Mouse (Mus musculus): Measurements from ENCODE around the gene Actl6b. TPM values are rescaled to one million over a fixed set of nuclear protein-coding genes. Genes with fewer than 3 reads are reported as not detected.

The Actl6b gene
- polyA plus RNA-seq (2015; fragmentation: Nextera tagmentation; extraction: Ambion mirVana): 0.05 TPM in 1 of 2 replicates, not detected in the other

- Histone ChIP-seq H3K4me3 (ENCODE audit: low read depth, low read length) (no peak within 1 kb of the TSS), H3K4me2 (ENCODE audit: low read depth, low read length) (peak within 1 kb of the TSS; percentile 30), H3K9me3 (replicated peaks; ENCODE audit: control insufficient read depth, low read length) (no peaks in the 10 kb centered on the region), H3K9ac (ENCODE audit: low read depth, low read length) (no peak within 1 kb of the TSS), H3K36me3 (ENCODE audit: control insufficient read depth, insufficient read depth) (no peaks in the 10 kb centered on the region), H3K4me1 (ENCODE audit: control insufficient read depth, low read depth, low read length) (peaks cover 2% of the 10 kb centered on the region; the same call in 1 of the 2 replicates), H3K27ac (ENCODE audit: low read length) (no peak within 1 kb of the TSS), H3K27me3 (ENCODE audit: control insufficient read depth, insufficient read depth, low read depth, low read length) (peaks cover 11% of the 10 kb centered on the region)
- ATAC-seq (ENCODE audit: low read depth): peak; percentile 66
- 1% methylated on average over 37 of the region's 37 CpGs for whole genome bisulfite sequencing (ENCODE audit: insufficient replicate concordance)
Observed at GRCm38 (mm10) chr5:137553411-137553837, at the start of gene Actl6b. Gene Actl6b (plus strand): TSS chr5:137553517.

- Histone ChIP-seq H3K4me2 (ENCODE audit: low read depth, low read length) (no peak overlapping the region), H3K4me3 (ENCODE audit: low read depth, low read length) (no peak overlapping the region), H3K27ac (ENCODE audit: low read length) (no peak overlapping the region), H3K4me1 (ENCODE audit: control insufficient read depth, low read depth, low read length) (peaks cover 18% of the 10 kb centered on the region), H3K9ac (ENCODE audit: low read depth, low read length) (no peak overlapping the region), H3K27me3 (ENCODE audit: control insufficient read depth, insufficient read depth, low read depth, low read length) (no peaks in the 10 kb centered on the region), H3K36me3 (ENCODE audit: control insufficient read depth, insufficient read depth) (no peaks in the 10 kb centered on the region), H3K9me3 (replicated peaks; ENCODE audit: control insufficient read depth, low read length) (no peaks in the 10 kb centered on the region)
- ATAC-seq (ENCODE audit: low read depth): no peak
- WGBS (ENCODE audit: insufficient replicate concordance): 67% methylated on average over 6 of the region's 6 CpGs
Observed at GRCm38 (mm10) chr5:137504041-137504440, 49.3 kb upstream of the Actl6b start.

DNA sequence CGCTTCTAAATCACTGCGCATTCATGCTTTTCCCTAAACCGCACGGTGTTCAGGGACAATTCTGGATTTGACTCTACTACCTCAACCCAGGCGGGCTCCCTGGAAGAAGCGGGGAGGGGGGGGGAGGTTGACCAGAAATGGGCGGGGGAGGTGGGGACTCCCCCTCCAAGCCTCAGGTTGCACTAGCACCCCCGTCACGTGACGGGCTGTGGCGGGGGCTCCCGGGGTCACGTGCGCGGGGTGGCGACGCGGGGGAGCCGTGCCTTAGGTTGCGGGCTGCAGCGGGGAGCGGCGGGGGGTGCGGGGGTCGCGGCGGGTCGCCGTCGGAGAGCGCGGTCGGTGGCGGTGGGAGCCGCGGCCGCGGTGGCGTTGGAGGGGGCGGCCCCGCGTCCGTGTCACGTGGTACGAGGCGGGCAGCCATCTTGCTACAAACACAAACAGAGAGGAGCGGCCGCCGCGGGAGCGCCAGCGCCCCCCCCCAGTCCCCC is 43.3 kb upstream of the Actl6b start:
- Histone ChIP-seq H3K4me3 (ENCODE audit: low read depth, low read length) (peak overlapping the region; percentile 90), H3K36me3 (ENCODE audit: control insufficient read depth, insufficient read depth) (no peaks in the 10 kb centered on the region), H3K27me3 (ENCODE audit: control insufficient read depth, insufficient read depth, low read depth, low read length) (no peaks in the 10 kb centered on the region), H3K4me1 (ENCODE audit: control insufficient read depth, low read depth, low read length) (peaks cover 29% of the 10 kb centered on the region), H3K9me3 (replicated peaks; ENCODE audit: control insufficient read depth, low read length) (no peaks in the 10 kb centered on the region), H3K4me2 (ENCODE audit: low read depth, low read length) (peak overlapping the region; percentile 89), H3K9ac (ENCODE audit: low read depth, low read length) (peak overlapping the region; percentile 93), H3K27ac (ENCODE audit: low read length) (peak overlapping the region; percentile 67)
- 3% methylated on average over 47 of the region's 52 CpGs for WGBS (ENCODE audit: insufficient replicate concordance)
- peak; percentile 75 for ATAC-seq (ENCODE audit: low read depth)

- Histone ChIP-seq H3K27ac (ENCODE audit: low read length) (peak overlapping the region; percentile 67), H3K4me2 (ENCODE audit: low read depth, low read length) (peak overlapping the region; percentile 89), H3K27me3 (ENCODE audit: control insufficient read depth, insufficient read depth, low read depth, low read length) (no peaks in the 10 kb centered on the region), H3K4me1 (ENCODE audit: control insufficient read depth, low read depth, low read length) (peaks cover 29% of the 10 kb centered on the region), H3K4me3 (ENCODE audit: low read depth, low read length) (peak overlapping the region; percentile 90), H3K36me3 (ENCODE audit: control insufficient read depth, insufficient read depth) (no peaks in the 10 kb centered on the region), H3K9ac (ENCODE audit: low read depth, low read length) (peak overlapping the region; percentile 93), H3K9me3 (replicated peaks; ENCODE audit: control insufficient read depth, low read length) (no peaks in the 10 kb centered on the region)
- ATAC-seq (ENCODE audit: low read depth): peak; percentile 68
- WGBS (ENCODE audit: insufficient replicate concordance): under 1% methylated on average over 39 of the region's 83 CpGs
Observed at GRCm38 (mm10) chr5:137510573-137511390, 42.5 kb upstream of the Actl6b start.

DNA sequence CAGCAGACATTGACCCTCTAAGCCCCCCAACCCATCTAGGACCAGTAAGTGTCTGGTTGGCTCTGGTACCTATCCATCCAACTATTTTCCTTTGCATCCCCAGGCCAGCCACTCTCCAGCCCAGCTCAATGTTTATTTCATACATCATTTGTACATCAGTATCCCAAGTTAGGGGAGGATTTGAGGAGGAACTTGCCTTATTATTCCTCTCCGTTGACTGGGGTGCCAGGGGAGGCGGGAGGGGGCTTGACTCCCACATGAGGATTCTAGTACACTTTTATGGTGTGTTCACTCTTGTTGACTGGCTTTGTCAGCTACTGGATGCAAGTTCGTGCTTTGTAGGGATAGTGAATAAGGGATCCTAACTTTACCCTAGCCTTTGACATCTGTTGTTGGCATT is 41.6 kb upstream of the Actl6b start:
- 77% methylated on average over 3 of the region's 3 CpGs for WGBS (ENCODE audit: insufficient replicate concordance)
- Histone ChIP-seq H3K27ac (ENCODE audit: low read length) (no peak overlapping the region), H3K36me3 (ENCODE audit: control insufficient read depth, insufficient read depth) (no peaks in the 10 kb centered on the region), H3K4me1 (ENCODE audit: control insufficient read depth, low read depth, low read length) (peaks cover 32% of the 10 kb centered on the region), H3K9ac (ENCODE audit: low read depth, low read length) (peak overlapping the region; percentile 93; the same call in 1 of the 2 replicates), H3K27me3 (ENCODE audit: control insufficient read depth, insufficient read depth, low read depth, low read length) (no peaks in the 10 kb centered on the region), H3K9me3 (replicated peaks; ENCODE audit: control insufficient read depth, low read length) (no peaks in the 10 kb centered on the region), H3K4me2 (ENCODE audit: low read depth, low read length) (peak overlapping the region; percentile 89), H3K4me3 (ENCODE audit: low read depth, low read length) (peak overlapping the region; percentile 90)
- no peak for ATAC-seq (ENCODE audit: low read depth)

DNA sequence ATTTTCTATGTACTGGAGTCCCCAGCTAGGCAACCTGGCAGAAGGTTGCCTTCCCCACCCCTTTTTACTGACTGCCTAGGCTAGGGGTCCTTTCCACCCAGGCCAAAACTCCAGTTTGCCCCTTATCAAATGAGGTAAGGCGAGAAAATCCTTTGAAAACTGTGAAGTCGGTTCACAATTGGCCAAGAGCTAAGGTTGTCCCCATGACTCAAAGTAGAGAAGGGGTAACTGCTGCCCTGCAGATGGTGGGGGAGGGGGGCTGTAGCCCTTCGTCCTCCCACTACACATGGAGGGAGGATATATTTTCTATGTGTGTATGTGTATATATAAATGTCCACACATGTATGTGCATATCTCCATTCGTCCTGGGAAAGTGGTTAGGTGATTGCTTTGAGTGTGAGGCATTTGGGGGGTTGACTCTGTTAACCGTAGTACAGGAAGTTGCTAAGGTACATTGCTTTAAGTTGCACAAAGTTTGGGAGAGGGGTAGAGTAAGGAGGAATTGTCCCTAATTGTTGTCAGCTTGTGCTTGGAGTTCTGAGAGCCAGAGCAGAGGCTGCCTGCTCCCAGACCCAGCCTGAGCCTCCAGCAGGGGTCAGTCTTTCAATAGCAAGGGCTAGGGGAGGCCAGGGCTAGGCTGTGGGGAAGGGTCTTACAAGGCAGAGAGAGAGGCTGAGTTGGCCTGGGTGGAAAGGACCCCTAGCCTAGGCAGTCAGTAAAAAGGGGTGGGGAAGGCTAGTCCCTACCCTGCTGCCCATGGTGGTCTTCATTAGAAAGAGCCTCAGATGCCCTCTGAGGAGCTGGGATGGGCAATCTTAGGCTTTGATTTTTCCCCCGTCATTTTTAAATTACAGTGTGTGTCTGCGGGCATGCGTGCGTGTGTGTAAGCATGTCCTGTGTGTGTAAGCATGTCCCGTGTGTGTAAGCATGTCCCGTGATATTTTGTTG is 40.2 kb upstream of the Actl6b start:
- no peak overlapping the region for H3K4me2 ChIP-seq (ENCODE audit: low read depth, low read length)
- H3K4me3 ChIP-seq (ENCODE audit: low read depth, low read length): no peak overlapping the region
- H3K36me3 ChIP-seq (ENCODE audit: control insufficient read depth, insufficient read depth): no peaks in the 10 kb centered on the region
- H3K9me3 ChIP-seq (replicated peaks; ENCODE audit: control insufficient read depth, low read length): no peaks in the 10 kb centered on the region
- WGBS (ENCODE audit: insufficient replicate concordance): 74% methylated on average over 11 of the region's 11 CpGs
- H3K9ac ChIP-seq (ENCODE audit: low read depth, low read length): no peak overlapping the region
- H3K4me1 ChIP-seq (ENCODE audit: control insufficient read depth, low read depth, low read length): peaks cover 32% of the 10 kb centered on the region
- no peaks in the 10 kb centered on the region for H3K27me3 ChIP-seq (ENCODE audit: control insufficient read depth, insufficient read depth, low read depth, low read length)
- no peak for ATAC-seq (ENCODE audit: low read depth)
- no peak overlapping the region for H3K27ac ChIP-seq (ENCODE audit: low read length)

DNA sequence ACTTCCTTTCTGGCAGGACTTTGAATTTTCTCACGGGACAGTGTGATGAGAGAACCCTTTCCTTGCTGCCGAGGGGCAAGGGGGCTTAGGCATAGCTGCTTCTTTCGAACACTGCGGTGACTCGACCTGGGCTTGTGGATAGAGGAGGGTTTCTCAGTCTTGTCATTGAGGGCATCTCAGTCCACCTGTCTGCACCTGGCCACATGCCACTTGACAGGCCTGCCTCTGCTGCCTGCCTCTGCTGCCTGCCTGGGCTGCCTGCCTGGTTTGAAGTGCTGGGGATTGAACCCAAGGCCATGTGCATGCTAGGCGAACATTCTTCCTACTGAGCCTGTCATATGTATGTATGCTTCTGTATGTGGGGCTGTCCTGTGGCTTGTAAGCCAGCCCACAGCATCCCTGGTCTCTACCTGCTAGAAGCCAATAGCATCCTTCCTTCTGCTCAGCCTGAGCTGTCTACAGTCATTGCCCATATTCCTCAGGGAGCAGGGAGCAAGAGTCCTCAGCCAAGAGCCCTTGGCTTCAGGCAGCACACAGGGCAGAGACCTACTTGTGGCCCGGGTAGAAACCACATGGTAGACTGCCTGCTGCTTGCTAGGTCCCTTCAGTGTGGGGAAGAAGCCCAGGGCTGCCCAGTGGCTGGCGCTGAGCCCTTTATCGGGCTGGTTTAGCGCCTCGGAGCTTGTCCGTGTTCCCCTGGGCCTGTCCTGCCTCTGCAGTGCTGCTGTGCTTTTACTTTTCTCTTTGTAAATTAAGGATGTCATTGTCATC is 39.2 kb upstream of the Actl6b start:
- Histone ChIP-seq H3K36me3 (ENCODE audit: control insufficient read depth, insufficient read depth) (peaks cover under 1% of the 10 kb centered on the region; the same call in 1 of the 2 replicates), H3K27ac (ENCODE audit: low read length) (no peak overlapping the region), H3K27me3 (ENCODE audit: control insufficient read depth, insufficient read depth, low read depth, low read length) (no peaks in the 10 kb centered on the region), H3K4me2 (ENCODE audit: low read depth, low read length) (no peak overlapping the region), H3K9me3 (replicated peaks; ENCODE audit: control insufficient read depth, low read length) (no peaks in the 10 kb centered on the region), H3K4me3 (ENCODE audit: low read depth, low read length) (no peak overlapping the region), H3K9ac (ENCODE audit: low read depth, low read length) (no peak overlapping the region), H3K4me1 (ENCODE audit: control insufficient read depth, low read depth, low read length) (peaks cover 32% of the 10 kb centered on the region)
- ATAC-seq (ENCODE audit: low read depth): no peak
- 77% methylated on average over 12 of the region's 12 CpGs for WGBS (ENCODE audit: insufficient replicate concordance)

- no peak overlapping the region for H3K9ac ChIP-seq (ENCODE audit: low read depth, low read length)
- no peaks in the 10 kb centered on the region for H3K9me3 ChIP-seq (replicated peaks; ENCODE audit: control insufficient read depth, low read length)
- H3K27me3 ChIP-seq (ENCODE audit: control insufficient read depth, insufficient read depth, low read depth, low read length): no peaks in the 10 kb centered on the region
- peaks cover 8% of the 10 kb centered on the region for H3K36me3 ChIP-seq (ENCODE audit: control insufficient read depth, insufficient read depth)
- H3K4me1 ChIP-seq (ENCODE audit: control insufficient read depth, low read depth, low read length): peaks cover 29% of the 10 kb centered on the region
- H3K4me3 ChIP-seq (ENCODE audit: low read depth, low read length): no peak overlapping the region
- ATAC-seq (ENCODE audit: low read depth): no peak
- H3K27ac ChIP-seq (ENCODE audit: low read length): no peak overlapping the region
- WGBS (ENCODE audit: insufficient replicate concordance): 81% methylated on average over 3 of the region's 3 CpGs
- no peak overlapping the region for H3K4me2 ChIP-seq (ENCODE audit: low read depth, low read length)
Observed at GRCm38 (mm10) chr5:137514811-137515210, 38.5 kb upstream of the Actl6b start.

All from liver, embryonic 16.5 days (tissue).